Mouse (Mus musculus) adrenal gland, adult 8-10 months (tissue): ENCODE results near the gene Icos. TPM values are rescaled to one million over a fixed set of nuclear protein-coding genes. Genes with fewer than 3 reads are reported as not detected.

Experiments used
- DNase-seq: peaks from one replicate; pipeline ENCODE4 v3.0.0; 2022
- total RNA-seq, 4 experiments: library from RNA; stranded (reverse); gene quantifications; 2 replicates each; pipeline ENCODE4 v1.2.4; 2022

Gene Icos
- total RNA-seq, 4 experiments from 2014 or later = 0.13 TPM; not detected in 3

- no peak for DNase-seq
These were observed 15.6 kb upstream of the Icos start for GRCm38 (mm10) chr1:60962095-60962494.

GRCm38 (mm10) chr1:60967521-60967920, 10.2 kb upstream of the Icos start:
- DNase-seq = no peak

- DNase-seq = no peak
These were observed 6.9 kb upstream of the Icos start for GRCm38 (mm10) chr1:60970846-60971245.

- no peak for DNase-seq
These were observed 3.5 kb upstream of the Icos start for GRCm38 (mm10) chr1:60974221-60974620.

- no peak for DNase-seq
These were observed 2.0 kb upstream of the Icos start for GRCm38 (mm10) chr1:60975646-60976294.

- no peak for DNase-seq
These were observed 1.6 kb downstream of the Icos start for GRCm38 (mm10) chr1:60979126-60979842.

- no peak for DNase-seq
These were observed 2.1 kb downstream of the Icos start for GRCm38 (mm10) chr1:60979843-60980235.

GRCm38 (mm10) chr1:60985075-60985474, 7.3 kb downstream of the Icos start:
- DNase-seq = no peak

- DNase-seq = no peak
These were observed 8.4 kb downstream of the Icos start for GRCm38 (mm10) chr1:60986141-60986540.

GRCm38 (mm10) chr1:60989086-60989485, 11.4 kb downstream of the Icos start:
- no peak for DNase-seq

GRCm38 (mm10) chr1:60990305-60990704, 12.6 kb downstream of the Icos start:
- DNase-seq = no peak

- DNase-seq = no peak
These were observed 20.4 kb downstream of the Icos start for GRCm38 (mm10) chr1:60998008-60998557.

GRCm38 (mm10) chr1:60998689-60999088, 21.0 kb downstream of the Icos start:
- no peak for DNase-seq

- DNase-seq = no peak
These were observed 24.1 kb downstream of the Icos start for GRCm38 (mm10) chr1:61001786-61002354.

GRCm38 (mm10) chr1:61006229-61006628, 28.5 kb downstream of the Icos start:
- no peak for DNase-seq

- DNase-seq = no peak
These were observed 29.8 kb downstream of the Icos start for GRCm38 (mm10) chr1:61007516-61007915.

GRCm38 (mm10) chr1:61016578-61017118, 38.9 kb downstream of the Icos start:
- no peak for DNase-seq

- no peak for DNase-seq
These were observed 49.0 kb downstream of the Icos start for GRCm38 (mm10) chr1:61026712-61027111.

- no peak for DNase-seq
These were observed 49.8 kb downstream of the Icos start for GRCm38 (mm10) chr1:61027519-61027918.

GRCm38 (mm10) chr1:61029919-61030318, 52.2 kb downstream of the Icos start:
- no peak for DNase-seq

GRCm38 (mm10) chr1:61030532-61030931, 52.8 kb downstream of the Icos start:
- no peak for DNase-seq

- DNase-seq = no peak
These were observed 57.5 kb downstream of the Icos start for GRCm38 (mm10) chr1:61035270-61035669.

- no peak for DNase-seq
These were observed 60.5 kb downstream of the Icos start for GRCm38 (mm10) chr1:61038223-61038622.
